Mouse (Mus musculus) frontal cortex, adult 2 months (tissue): Measurements from ENCODE around the gene Cand2. TPM values are rescaled to one million over a fixed set of nuclear protein-coding genes. Genes with fewer than 3 reads are reported as not detected.

Experiments
- DNase-seq, 2 experiments: peaks; one replicate each; pipeline ENCODE4 v3.0.0; 2022; ENCODE audit warnings: low spot score in 1 of 2; ENCODE audit errors: extremely low spot score in 1 of 2
- polyA plus RNA-seq: library from polyadenylated mRNA; depleted of rRNA; stranded (reverse); fragments of >200 nt; gene quantifications from 2 replicates; pipeline ENCODE4 v1.2.3, GENCODE M21; 2012

The Cand2 gene
- polyA plus RNA-seq, 1 experiment = 5.7 TPM

DNA sequence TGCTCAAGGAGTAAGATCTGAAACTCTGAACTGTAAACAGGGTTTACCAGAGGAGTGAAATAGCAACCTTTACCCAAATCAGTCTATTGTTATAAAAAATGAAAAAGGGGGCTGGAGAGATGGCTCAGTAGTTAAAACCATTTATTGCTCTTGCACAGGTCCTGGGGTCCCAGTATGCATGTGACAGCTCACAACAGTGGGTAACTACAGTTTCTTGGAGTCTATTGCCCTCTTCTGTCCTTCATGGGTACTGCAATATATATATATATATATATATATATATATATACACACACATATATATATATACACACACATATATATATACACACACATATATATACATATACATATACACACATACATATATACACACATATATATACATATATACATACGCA is 1.7 kb upstream of the Cand2 start:
- no peak for DNase-seq

DNA sequence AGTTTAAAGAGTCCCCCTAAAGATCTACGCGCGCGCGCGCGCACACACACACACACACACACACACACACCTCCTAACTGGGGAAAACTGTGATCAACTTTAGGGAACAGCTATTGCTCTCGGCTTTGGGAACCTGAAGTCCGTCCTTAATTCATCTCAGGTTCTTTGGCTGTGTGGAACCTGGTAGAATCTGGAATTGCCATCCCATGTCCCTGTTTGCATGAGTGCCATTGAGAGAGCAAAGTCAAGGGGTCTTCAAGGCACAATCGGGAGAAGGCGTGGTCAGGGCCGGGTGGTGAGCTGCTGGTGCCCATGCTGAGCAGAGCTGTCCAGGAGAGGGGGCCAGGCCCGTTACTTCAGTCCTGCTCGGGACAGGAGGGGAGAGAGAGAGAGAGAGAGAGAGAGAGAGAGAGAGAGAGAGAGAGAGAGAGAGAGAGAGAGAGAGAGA is 348 bp upstream of the Cand2 start:
- peak in 1 of 2 experiments; percentile 10 for DNase-seq

DNA sequence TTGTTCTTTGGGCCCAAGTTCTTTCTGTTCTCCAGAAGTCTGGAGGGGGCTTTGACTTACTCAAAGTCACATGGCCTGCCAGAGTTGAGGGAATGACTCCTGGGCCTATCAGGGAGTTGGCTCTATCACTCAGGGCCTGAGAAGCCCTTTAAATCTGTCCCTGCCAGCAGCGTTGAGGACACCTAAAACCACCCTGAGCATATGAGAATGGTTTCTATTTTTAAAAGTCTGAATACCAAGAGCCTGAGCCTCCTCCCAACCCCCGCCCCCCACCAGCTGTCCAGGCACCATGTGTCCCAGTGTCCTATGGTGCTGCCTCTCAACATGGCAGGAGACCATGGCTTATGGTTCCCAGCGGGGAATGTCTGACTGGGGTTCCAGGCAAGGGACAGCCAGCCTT is 1.5 kb downstream of the Cand2 start:
- DNase-seq = no peak

DNA sequence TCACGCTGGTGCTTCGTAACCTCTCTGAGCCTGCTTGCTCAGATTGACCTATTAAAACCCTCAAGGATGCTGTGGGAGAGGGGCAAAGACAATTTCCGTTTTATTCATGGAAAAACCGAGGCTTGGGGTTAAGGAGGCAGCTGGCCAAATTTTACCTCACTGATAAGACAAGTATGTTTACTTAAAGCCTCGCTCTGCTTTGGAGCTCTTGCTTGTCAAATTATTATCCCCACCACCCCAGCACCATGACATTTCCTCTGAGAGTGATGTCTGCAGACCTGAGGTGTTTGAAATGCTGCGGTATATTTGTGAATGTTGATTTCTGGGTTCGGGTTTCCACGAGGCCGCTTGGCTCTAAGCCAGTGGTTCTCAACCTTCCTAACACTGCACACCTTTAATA is 2.0 kb downstream of the Cand2 start:
- no peak for DNase-seq

DNA sequence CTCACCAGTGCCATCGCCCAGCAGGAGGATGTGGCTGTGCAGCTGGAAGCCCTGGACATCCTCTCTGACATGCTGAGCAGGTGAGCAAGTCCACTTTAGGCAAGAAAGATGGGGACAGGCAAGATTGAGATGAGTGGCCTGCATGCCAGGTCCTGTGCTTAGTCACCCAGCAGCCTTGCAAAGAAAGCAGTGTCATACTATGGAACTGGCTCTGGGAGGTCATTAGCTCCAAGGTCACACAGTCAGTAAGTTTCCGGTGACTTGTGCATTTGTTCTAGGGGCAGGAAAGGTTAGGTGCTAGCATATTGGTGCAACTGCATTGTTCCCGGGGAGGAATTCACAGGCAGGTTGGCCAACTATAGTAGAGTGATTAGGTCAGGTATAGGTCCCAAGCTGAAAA is 8.4 kb downstream of the Cand2 start:
- no peak for DNase-seq

DNA sequence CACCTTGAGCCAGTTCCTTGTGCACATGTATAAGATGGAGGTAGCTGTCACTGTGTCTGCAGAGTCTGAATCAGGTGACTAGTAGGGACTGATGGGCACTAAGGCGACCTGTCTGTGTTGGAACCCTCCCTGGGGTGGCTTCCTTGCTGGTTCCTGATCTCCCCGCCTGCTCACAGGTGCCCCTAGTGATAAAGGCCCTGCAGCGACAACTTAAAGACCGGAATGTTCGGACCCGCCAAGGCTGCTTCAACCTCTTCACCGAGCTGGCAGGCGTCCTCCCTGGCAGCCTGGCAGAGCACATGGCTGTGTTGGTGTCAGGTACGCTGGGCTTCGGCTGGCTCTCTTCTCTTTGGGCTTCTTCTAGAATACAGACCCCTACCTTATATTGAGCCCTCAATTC is 16.7 kb downstream of the Cand2 start:
- no peak for DNase-seq

DNA sequence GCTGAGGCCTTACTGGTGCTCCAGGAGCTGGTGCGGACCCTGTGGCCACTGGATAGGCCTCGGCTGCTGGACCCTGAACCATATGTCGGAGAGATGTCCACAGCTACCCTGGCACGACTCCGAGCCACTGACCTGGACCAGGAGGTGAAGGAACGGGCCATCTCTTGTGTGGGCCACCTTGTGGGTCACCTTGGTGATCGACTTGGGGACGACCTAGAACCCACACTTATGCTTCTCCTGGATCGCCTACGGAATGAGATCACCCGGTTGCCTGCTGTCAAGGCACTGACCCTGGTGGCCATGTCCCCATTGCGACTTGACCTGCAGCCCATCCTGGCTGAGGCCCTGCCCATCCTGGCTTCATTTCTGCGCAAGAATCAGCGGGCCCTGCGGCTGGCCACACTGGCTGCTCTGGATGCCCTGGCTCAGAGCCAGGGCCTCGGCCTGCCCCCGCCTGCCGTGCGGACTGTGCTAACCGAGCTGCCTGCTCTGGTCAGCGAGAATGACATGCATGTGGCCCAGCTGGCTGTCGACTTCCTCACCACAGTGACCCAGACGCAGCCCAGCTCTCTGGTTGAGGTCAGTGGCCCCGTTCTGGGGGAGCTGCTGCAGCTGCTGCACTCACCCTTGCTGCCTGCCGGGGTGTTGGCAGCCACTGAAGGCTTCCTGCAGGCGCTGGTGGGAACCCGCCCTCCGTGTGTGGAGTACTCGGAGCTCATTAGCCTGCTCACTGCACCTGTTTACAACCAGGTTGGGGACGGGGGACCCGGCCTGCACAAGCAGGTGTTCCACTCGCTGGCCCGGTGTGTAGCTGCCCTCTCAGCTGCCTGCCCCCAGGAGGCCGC is 17.7 kb downstream of the Cand2 start:
- no peak for DNase-seq

DNA sequence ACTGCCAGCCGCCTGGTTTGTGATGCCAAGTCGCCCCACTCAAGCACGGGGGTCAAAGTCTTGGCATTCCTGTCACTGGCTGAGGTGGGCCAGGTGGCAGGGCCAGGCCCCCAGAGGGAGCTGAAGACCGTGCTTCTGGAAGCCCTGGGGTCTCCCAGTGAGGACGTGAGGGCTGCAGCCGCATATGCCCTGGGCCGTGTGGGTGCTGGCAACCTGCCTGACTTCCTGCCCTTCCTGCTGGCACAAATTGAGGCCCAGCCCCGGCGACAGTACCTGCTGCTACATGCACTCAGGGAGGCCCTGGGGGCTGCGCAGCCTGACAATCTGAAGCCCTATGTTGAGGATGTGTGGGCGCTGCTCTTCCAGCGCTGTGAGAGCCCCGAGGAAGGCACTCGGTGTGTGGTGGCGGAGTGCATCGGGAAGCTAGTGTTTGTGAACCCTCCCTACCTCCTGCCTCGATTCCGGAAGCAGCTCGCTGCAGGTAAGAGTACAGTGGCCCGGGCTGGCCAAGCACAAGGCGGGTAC is 18.4 kb downstream of the Cand2 start:
- DNase-seq = no peak

DNA sequence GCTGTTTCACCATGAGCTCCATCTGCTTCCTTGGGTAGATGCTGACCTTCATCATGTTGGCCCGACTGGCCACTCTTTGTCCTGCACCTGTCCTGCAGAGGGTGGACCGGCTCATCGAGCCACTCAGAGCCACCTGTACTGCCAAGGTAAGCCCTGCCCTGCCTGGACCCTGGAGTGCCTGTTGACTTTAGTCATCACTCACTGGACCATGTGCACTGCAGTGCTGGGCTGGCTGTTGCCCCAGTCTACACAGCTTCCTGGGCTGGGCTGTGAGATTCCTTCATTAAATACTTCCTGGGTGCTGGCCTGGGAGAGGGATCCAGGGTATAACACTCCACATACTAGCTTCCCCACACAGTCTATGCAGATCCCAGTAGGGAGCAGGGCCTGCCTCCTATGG is 27.5 kb downstream of the Cand2 start:
- no peak for DNase-seq

DNA sequence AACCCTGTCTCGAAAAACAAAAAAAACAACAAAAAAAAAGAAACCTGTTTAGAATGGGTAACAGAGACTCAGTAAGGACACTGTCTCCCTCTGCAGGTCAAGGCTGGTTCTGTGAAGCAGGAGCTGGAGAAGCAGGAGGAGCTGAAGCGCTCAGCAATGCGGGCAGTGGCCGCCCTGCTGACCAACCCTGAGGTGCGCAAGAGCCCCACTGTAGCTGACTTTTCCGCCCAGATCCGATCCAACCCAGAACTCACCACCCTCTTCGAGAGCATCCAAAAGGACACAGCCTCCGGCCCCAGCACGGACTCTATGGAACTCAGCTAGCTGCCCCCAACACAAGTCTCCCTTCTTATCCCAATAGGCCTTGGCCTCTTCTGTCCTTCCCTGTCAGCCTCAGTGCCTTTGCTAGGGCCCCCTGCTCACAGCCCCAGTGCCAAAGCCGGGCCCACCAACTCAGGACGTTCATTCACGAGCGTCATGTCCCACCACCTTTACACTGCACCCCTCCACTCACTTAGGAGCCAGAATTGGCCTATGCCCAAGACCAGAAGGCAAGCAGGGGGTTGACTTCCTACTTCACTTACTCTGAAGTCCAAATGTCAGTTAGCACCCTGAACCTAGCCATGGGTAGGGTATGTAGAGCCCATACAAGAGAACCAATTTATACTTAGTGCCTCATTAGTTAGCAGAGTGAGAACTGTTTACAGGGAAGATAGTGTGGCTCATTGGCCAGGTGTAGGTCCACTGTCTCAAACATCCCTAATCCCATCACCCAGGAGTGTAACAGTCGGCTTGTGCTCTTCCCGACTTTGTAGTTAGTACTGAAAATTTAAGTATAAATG is 29.4 kb downstream of the Cand2 start:
- DNase-seq = peak; percentile 59 to 86

DNA sequence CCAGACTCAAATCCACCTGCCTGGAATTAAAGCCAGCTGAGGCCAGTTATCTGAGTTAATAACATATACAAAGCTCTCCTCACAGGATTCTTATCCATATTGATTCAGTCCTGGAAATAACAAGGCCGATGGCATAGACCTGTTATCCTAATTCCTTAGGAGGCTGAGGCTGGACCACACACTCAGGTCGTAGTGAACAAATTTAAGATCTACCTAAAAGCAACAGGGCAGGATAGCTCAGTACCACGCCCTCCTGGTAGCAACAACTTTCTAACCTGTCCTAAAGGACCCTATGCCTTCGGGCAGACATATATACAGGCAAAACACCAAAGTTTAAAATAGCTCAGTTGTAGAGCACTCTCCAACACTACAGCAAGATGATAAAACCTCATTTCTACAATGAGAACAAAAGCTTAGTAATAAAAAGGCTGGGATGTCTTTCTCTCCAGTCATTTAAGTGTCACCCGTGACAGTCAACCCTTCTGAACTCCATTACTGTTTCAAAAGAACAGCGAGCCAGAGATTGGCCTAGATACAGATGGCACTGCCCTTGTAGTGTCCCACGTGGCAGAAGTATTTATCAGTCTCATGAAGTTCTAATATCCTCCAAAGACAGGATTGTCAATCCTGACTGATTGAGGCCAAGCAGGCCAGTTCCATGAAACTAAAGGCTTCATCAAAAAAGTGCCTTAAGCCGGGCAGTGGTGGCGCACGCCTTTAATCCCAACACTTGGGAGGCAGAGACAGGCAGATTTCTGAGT is 30.3 kb downstream of the Cand2 start:
- DNase-seq = no peak

DNA sequence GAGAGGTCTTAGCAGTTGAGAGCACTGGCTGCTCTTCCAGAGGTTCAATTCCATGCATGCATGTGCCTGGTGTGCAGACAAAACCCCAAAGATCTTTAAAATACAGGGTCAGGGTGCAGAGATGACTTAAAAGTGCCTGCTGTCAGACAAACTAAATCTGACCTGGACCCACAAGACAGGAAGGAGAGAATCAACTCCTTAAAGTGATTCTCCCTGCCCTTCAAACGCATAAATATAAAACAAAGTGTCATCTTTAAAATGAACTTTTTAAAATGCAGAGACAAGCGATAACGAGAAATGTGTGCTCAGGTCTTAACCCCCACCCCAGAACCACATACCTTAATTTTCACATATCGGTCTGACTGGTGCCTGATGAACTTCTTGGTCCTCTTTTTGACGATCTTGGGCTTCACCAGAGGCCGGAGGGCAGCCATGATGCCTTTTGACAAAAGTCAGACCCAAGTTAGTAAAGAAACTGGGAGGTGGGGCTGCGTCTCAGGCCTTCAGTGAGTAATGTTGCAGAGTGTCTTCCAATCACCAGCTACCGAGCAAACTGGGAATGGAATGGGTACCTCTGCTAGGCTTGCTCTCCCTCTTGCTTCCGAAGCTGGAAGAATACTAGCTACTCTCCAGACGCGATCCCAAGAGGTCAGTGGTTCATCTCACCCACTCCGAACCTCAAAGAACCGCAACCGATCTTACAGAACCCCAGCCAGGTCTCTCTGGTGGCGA is 33.3 kb downstream of the Cand2 start:
- no peak for DNase-seq

DNA sequence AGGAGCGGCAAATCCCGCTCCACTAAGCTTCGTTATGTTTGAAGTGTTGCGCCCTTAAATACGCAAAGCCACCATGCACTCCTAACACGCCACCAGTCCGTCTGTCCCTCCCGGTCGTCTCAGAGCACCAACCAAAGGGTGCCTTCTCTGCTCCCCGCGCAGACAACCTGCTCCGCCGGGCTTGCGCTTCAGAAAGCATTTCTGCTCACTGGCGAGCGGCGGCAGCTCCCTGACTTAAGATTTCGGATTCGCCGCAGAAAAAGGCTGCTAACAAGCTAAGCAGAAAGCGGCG is 33.8 kb downstream of the Cand2 start:
- DNase-seq = peak in 1 of 2 experiments; percentile 31

DNA sequence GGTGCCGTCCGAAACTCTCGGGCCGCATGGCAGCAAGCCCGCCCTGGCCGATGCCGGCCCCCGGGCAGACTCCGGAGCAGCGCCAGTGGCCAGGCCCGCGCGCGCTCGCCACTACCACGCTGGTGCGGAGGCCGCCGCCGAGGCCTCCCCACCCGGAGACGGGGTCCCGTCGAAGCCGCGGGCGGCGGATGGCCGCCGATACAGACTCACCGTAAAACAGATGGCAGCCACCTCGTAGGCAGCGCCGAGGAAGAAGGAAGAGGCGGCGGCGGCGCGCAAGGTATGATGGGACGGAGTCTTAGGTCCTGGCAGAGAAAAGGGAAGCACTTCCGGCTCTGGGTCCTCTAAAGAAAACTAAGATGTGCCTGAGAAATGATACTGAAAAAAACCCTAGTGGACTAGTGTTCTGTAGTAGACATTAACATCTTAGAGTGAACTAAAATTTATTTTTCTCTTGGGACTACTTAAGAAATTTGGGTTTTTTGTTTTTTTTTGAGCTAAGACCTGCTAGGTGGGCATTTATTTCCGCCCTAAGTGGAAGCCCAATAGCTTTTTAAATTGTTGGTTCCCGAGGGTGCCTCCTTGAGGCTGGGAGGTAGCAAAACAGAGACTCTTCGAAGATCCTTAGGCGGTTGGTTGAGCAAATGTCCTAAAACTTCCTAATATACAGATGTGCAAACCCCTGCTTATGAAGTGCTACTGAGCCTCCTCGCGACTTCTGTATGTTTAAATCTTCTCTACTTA is 34.3 kb downstream of the Cand2 start, which contains the start of gene Rpl32:
Gene Rpl32 (minus strand): TSS at position 260 of the 744 bp plus-strand sequence.
- DNase-seq = peak; percentile 69 to 92

DNA sequence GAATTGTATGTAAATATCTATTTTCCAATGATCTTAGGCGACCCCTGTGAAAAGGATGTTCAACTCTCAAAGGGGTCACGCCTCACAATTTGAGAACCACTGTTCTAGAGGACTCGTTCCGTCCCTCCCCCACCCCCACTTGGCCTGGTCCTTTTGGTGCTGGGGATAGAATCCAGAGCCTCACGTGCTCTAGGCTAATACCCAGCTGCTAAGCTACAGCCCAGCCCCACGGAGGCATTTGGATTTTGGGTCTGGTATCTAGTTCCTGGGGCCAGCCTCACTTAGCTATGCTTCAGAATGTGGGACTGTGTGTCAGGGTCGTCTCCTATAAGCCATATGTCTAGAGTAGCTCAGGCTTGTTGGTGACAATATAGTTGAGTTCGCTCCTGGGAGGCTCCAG is 37.3 kb downstream of the Cand2 start:
- DNase-seq = no peak

DNA sequence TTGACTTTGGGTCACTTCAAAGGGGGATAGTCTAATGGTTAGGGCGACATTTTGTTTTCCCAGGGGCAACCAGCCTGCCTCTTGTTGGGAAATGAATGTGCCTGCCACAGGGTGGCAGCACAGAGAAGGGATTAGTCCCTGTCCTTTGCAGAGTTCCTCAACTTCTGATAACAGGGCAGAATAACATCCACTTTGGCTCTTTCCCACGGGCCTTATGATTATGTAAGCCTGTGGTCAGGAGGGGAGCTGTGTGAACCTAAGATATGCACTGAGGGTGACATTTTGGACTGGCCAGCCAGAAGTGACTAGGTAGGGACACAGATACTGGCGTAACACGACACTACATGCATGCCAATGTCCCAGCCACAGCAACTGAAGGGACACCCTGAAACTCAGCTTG is 39.8 kb downstream of the Cand2 start:
- DNase-seq = peak; percentile 43 to 68

DNA sequence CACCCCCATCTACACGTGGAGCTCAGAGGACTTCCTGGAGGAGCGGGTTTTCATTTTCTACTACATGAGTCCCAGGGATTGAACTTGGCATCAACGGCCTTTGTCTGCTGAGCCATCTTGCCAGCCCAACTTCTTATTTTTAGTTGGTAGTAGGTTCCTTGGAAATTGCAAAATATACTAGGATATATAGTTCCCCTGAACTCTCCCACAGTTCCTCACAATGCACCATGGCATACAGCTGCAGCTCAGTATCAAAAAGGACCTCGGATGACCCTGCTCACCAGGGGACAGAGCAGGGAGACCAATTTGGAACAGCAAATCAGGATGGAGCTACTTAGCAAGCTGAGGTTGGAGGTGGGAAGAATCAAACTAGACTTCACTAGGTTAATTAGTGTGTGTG is 40.7 kb downstream of the Cand2 start:
- DNase-seq = no peak

DNA sequence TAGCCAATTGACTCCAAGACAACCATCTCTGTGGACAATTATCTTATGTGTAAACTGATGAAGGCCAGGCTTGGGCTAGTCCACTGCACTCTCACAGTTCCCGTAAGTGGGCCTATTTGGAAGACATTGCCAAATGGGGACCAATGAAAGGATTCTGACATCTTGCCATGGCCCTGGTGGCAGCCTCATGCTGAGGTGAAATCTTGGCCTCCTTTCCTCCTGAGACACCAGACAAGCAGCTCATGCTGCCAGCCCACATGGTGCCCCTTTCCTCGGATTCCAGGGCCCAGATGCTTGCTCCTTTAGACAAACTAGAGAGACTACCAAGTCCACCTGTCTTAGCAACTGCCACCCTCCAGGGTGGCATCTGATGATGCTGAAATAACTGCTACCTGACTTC is 43.8 kb downstream of the Cand2 start:
- DNase-seq = no peak

DNA sequence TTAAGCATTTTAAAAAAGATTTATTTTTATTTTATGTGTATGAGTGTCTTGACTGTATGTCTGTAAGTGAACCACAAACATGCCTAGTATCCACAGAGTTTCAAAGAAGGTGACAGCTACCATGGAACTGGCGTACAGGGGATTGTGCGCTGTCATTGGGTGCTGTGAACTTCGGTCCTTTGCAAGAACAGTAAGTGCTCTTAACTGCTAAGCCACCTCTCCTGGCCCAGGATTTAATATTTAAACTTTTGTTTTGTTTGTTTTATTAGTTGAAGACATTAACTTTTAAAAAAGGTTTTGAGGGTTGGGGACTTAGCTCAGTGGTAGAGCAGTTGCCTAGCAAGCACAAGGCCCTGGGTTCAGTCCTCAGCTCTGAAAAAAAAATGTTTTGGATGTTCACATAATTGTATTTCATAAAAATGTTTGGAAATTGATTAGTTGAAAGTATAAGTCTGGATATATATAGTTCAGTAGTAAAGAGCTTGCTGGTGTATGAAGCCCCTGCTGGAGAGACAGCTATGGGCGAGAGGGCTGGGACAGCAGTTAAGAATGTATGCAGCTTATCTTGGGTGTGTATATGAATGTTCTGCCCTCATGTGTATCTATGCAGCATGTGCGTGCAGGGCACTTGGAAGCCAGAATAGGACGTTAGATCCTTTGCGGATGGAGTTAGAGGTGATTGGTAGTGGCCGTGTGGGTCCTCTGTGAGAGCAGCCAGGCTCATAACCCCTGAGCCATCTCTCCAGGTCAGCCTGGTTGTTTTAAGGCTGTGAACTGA is 47.1 kb downstream of the Cand2 start:
- no peak for DNase-seq
